Mouse (Mus musculus) testis, postnatal 10 days (tissue): ENCODE measurements at regions not wholly inside any gene's neighbourhood (a gene's known extent, or its start where the extent isn't known, plus 50 kb on each side); places are given as distances from the start of the nearest gene placed in this dataset.

ENCODE experiments used
- DNase-seq: peaks from one replicate; pipeline ENCODE4 v3.0.0; 2021; ENCODE audit warnings: low spot score

- DNase-seq: no peak
Measured at GRCm38 (mm10) chr10:111558675-111559340, 52.7 kb downstream of the Phlda1 start.

DNA sequence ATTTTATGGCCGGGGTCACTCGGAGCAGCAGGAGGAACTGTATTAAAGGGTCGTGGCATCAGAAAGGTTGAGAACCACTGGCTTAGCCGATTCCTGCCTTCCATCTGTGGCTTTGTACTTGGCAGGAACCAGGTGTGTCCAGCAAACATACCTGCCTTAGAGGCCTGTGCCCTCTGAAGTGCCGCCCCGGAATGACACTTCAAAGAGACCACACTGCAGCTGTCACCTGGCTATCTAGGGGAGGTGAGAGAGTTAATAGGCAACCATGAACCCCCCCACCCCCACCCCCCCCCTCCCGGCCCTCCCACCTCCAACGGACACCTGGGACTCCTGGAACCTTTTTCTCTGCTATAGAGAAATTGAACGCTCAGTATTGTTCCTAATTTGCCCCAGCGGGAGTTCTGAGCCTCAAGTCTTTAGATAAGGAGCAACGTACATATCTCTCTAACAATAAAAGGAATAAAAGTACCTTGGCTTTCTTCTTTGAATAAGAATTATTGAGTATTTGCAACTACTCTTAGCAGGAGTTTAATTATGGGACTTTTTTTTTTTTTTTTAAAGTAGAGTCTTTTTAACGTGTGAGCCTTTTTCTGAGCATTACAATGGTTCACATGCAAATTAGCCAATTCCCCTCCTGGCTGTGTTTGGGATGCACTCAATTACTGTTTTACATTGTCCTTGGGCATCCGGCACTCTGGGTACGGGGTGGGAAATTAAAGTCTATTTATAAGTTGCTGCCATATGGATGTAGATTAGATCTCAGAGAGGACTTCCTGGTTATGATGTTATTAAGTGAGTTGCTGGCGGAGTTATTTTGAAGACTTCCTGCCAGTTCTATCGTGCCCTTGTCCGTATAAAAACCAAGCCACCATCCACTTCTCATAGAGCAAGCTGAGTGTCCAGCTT is 53.5 kb downstream of the Phlda1 start:
- no peak for DNase-seq

- DNase-seq: no peak
Measured at GRCm38 (mm10) chr10:111562628-111563027, 56.5 kb downstream of the Phlda1 start.

- no peak for DNase-seq
Measured at GRCm38 (mm10) chr10:111566873-111567381, 60.8 kb downstream of the Phlda1 start.

- no peak for DNase-seq
Measured at GRCm38 (mm10) chr10:111570501-111571258, 64.6 kb downstream of the Phlda1 start.

GRCm38 (mm10) chr10:111574231-111574630 is 68.1 kb downstream of the Phlda1 start:
- no peak for DNase-seq

DNA sequence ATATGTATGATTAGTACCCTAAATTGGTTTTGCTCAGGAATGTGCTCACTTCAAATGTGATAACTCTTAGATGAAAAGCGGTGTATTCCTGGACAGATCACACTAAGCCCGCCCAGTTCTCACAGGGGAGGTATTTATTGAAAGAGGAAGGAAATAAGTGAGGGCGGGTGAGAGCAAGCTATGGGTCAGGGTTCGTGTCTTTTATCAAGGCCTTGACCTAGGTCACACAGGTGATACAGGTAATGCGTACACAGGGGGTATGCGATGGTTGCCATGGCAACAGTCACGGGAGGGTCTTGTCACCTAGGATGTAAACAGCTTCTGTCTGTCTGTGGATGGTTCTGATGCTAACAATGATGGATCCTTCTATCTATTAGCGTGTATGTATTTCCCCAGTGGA is 68.7 kb downstream of the Phlda1 start:
- no peak for DNase-seq

DNA sequence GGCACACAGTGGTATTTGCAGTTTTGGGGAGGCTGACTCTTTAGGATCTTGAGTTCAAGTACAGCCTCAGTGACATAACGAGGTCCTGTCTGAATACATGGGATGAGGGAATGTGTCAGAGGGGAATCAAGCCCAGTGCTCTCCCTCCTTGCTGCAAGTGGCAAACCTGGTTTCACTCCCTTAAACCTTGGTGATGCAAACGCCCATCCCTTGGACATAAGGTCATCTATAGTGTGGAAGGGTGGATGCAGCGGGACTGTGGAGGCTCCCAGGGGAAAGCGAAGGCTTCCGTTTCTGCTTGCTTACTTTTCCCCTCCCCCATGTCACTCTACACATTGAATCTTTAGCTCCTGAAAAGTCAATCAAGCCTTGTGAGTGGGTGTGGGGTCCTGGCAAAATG is 69.2 kb downstream of the Phlda1 start:
- no peak for DNase-seq

- no peak for DNase-seq
Measured at GRCm38 (mm10) chr10:111575926-111576325, 69.8 kb downstream of the Phlda1 start.

GRCm38 (mm10) chr10:111576395-111577069 is 70.4 kb downstream of the Phlda1 start:
- DNase-seq: no peak

GRCm38 (mm10) chr10:111578536-111578935 is 72.5 kb downstream of the Phlda1 start:
- DNase-seq: no peak

DNA sequence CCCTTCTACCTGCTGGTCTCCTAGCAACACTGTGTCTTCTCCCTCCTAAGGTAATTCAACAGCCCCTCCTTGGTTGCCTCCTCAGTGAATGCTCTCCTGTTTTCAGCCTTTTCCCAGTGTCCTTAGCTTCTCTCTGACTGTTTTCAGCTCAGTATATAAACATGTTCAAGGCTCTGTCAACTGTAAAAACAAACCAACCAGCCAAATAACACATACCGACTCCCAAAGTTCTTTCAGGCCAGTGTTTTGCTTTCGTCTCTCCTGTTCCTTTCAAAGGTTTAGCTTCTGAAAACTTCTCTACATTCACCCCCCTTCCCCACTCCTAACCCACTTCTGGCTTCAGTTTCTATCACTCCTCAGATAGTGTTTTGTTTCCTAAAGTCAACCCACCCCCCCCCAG is 73.4 kb downstream of the Phlda1 start:
- DNase-seq: no peak

DNA sequence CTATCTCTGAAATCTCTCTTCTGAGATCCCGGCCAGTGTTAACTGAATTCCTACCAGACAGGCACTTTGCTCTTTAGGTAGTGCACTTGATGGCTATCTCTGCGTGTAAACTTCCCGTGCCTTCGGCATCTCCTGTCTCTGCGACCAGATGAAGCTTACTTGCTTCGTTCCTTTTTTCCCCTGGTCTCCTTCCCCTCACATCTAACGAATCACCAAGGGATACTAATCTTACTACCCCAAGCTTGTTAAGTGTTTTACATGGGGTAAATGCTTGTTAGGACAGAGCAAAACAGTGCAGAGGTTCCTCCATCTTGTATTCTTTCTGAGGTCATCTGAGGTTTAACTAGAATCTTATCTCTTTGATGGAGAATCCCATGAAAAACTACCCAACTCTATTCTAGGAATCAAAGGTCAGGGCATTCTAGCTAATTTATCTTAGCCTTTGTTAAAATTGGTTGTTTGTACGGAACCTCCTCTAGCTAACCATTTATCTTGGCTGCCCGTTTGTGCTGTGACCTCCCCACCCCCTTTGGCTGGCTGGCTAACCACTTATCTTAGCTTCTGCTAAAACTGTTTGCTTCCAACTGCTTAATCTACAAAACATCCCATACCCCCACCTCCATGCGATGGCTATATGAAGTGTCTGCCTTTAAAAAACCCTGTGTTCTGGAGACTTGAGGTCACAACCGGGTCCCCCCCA is 74.5 kb downstream of the Phlda1 start:
- no peak for DNase-seq

DNA sequence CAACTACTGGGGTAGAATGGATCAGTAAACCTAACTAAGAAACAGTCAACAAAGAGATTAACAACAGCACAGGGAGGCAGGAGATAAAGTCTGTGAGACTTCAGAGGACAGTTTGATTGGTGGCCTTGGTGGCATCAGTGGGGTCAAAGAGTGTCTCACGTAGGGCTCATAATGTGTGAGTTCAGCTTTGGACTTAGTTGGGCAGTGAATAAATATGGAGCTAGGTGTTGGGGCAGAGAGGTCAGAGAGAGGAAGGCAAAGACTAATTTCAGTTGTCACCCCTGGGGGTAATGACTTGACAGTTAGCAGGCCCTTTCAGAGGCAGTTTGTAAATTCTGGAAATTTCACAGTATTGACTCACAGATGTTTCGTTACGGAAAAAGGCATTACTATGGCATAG is 75.8 kb downstream of the Phlda1 start:
- no peak for DNase-seq

- no peak for DNase-seq
Measured at GRCm38 (mm10) chr10:111582321-111583123, 76.4 kb downstream of the Phlda1 start.

DNA sequence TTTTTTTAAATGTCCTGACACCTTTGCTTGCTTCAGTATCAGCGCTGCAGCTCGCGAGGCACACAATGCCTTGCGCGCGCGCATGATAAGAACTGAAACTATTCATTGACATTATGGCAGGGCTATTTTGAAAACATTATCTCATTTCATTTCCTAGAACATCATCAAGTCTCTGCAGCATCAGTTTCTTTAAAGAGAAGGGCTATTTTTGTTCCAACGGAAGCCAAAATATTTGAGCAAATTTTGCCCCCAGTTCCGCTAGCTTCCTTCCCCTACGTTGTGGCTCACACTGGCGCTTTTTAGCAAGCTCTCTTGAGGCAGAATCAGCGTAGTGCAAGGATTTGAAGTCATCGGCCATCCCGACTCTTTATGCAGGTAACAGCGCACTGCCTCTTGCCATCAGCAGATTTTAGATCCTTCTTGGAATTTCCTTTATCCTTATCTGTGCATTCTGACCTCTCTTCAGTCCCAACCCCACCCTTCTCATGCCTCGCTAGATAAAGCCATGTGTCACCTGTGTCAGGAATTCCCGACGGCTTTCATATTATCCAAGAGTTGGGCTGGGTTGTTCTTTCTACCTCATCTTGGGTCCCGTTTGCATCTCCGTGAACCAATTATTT is 77.1 kb downstream of the Phlda1 start:
- DNase-seq: no peak

- no peak for DNase-seq
Measured at GRCm38 (mm10) chr10:111583744-111584152, 77.7 kb downstream of the Phlda1 start.

- no peak for DNase-seq
Measured at GRCm38 (mm10) chr10:111587891-111588611, 82.0 kb downstream of the Phlda1 start.

DNA sequence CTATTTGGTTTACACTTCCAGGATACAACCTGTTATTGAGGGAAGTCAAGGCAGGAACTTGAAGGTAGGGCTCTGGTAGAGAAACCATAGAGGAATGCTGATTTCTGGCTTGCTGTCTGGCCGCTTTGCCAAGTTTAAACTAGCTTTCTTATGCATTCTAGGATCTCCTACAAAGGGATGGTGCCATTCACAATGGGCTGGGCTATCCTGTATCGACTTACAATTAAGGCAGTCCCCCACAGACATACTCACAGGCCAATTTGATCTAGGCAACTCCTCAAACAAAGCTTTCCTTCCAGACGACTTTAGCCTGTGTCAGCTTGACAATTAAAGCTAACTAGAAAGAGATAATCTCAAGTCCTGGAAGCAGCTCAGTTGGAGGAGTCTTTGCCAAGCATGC is 83.1 kb downstream of the Phlda1 start:
- no peak for DNase-seq
